Mouse (Mus musculus): ENCODE results near the gene Psma4. TPM values are rescaled to one million over a fixed set of nuclear protein-coding genes. Genes with fewer than 3 reads are reported as not detected.

Gene Psma4
- polyA plus RNA-seq, 1 experiment from 2014 or later, result 257 TPM

- Histone ChIP-seq H3K9me3 (ENCODE audit: control insufficient read depth) (no peaks in the 10 kb centered on the region), H3K4me2 (replicated peaks; ENCODE audit: low read depth) (no peak overlapping the region), H3K27ac (ENCODE audit: low read depth, low read length) (no peak overlapping the region), H3K9ac (ENCODE audit: low read depth, low read length) (no peak overlapping the region), H3K4me1 (replicated peaks; ENCODE audit: control insufficient read depth, insufficient read depth, low read length) (peaks cover 3% of the 10 kb centered on the region; the same call in 1 of the 2 replicates), H3K27me3 (replicated peaks; ENCODE audit: control insufficient read depth, insufficient read depth, low read length) (no peaks in the 10 kb centered on the region), H3K4me3 (ENCODE audit: low read depth, low read length) (no peak overlapping the region), H3K36me3 (ENCODE audit: control insufficient read depth, insufficient read depth) (no peaks in the 10 kb centered on the region)
- TF ChIP-seq CTCF (IDR thresholded peaks at IDR 0.05; ENCODE audit: low read depth), result no peak
- 75% methylated on average over 5 of the region's 5 CpGs for WGBS
- no peak for ATAC-seq
Observed at GRCm38 (mm10) chr9:54918781-54919180, 31.8 kb upstream of the Psma4 start.

DNA sequence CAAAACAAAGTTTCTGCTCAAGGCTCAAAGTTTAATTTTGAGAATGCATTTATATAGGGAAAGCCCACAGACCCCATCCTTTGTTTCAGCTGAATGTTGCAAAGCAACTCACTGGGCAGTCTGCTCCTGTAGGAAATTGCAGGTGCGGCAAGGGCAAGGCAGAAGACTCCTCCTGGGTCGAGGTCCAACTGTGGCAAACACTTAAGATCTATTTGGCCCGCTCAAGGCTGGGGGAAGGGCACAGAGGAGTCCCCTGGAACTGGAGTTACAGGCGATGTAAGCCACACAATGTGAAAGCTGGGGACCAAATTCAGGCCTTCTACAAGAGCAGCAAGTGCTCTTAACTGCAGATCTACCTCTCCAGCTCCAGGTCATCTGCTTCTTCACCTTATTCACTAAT lies 30.6 kb upstream of the Psma4 start:
- 38% methylated on average over 4 of the region's 4 CpGs for WGBS
- Histone ChIP-seq H3K4me3 (ENCODE audit: low read depth, low read length) (no peak overlapping the region), H3K9ac (ENCODE audit: low read depth, low read length) (no peak overlapping the region), H3K27me3 (replicated peaks; ENCODE audit: control insufficient read depth, insufficient read depth, low read length) (no peaks in the 10 kb centered on the region), H3K27ac (ENCODE audit: low read depth, low read length) (no peak overlapping the region), H3K36me3 (ENCODE audit: control insufficient read depth, insufficient read depth) (no peaks in the 10 kb centered on the region), H3K9me3 (ENCODE audit: control insufficient read depth) (no peaks in the 10 kb centered on the region), H3K4me1 (replicated peaks; ENCODE audit: control insufficient read depth, insufficient read depth, low read length) (peaks cover 3% of the 10 kb centered on the region; the same call in 1 of the 2 replicates), H3K4me2 (replicated peaks; ENCODE audit: low read depth) (no peak overlapping the region)
- ATAC-seq, result no peak
- TF ChIP-seq CTCF (IDR thresholded peaks at IDR 0.05; ENCODE audit: low read depth), result no peak

- Histone ChIP-seq H3K9me3 (ENCODE audit: control insufficient read depth) (no peaks in the 10 kb centered on the region), H3K4me2 (replicated peaks; ENCODE audit: low read depth) (no peak overlapping the region), H3K27ac (ENCODE audit: low read depth, low read length) (no peak overlapping the region), H3K27me3 (replicated peaks; ENCODE audit: control insufficient read depth, insufficient read depth, low read length) (no peaks in the 10 kb centered on the region), H3K4me1 (replicated peaks; ENCODE audit: control insufficient read depth, insufficient read depth, low read length) (0 out of 2 replicates have a peak, but pooled peaks cover 4% of the 10 kb centered on the region), H3K36me3 (ENCODE audit: control insufficient read depth, insufficient read depth) (no peaks in the 10 kb centered on the region), H3K9ac (ENCODE audit: low read depth, low read length) (no peak overlapping the region), H3K4me3 (ENCODE audit: low read depth, low read length) (no peak overlapping the region)
- no peak for ATAC-seq
- TF ChIP-seq CTCF (IDR thresholded peaks at IDR 0.05; ENCODE audit: low read depth), result no peak
- WGBS, result 90% methylated on average over 1 of the region's 1 CpGs
Observed at GRCm38 (mm10) chr9:54930741-54931140, 19.8 kb upstream of the Psma4 start.

GRCm38 (mm10) chr9:54931765-54932164 lies 18.8 kb upstream of the Psma4 start:
- 0 out of 2 replicates have a peak, but pooled peaks cover 4% of the 10 kb centered on the region for H3K4me1 ChIP-seq (replicated peaks; ENCODE audit: control insufficient read depth, insufficient read depth, low read length)
- H3K4me3 ChIP-seq (ENCODE audit: low read depth, low read length), result no peak overlapping the region
- peak; percentile 58 for TF ChIP-seq CTCF (IDR thresholded peaks at IDR 0.05; ENCODE audit: low read depth)
- 23% methylated on average over 1 of the region's 1 CpGs for WGBS
- H3K9ac ChIP-seq (ENCODE audit: low read depth, low read length), result no peak overlapping the region
- ATAC-seq, result no peak
- H3K27me3 ChIP-seq (replicated peaks; ENCODE audit: control insufficient read depth, insufficient read depth, low read length), result no peaks in the 10 kb centered on the region
- H3K36me3 ChIP-seq (ENCODE audit: control insufficient read depth, insufficient read depth), result no peaks in the 10 kb centered on the region
- no peaks in the 10 kb centered on the region for H3K9me3 ChIP-seq (ENCODE audit: control insufficient read depth)
- H3K4me2 ChIP-seq (replicated peaks; ENCODE audit: low read depth), result no peak overlapping the region
- H3K27ac ChIP-seq (ENCODE audit: low read depth, low read length), result no peak overlapping the region

DNA sequence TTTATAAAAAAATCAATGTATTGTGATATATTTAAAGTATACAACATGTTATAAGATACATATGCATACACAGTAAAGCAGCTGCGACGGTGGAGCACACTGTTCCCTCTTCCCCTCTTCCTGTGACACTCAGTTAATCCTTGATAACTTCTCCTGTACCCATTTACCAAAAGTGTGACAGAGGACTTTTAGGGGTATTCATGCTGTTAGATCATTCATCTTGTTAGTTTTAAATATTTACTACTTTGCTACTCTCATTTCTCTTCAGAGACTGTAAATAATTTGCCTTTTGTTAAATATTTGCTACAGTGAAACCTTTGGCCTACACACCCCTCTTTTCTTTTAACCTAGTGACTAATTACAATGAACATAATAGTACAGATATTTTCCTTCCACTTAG lies 18.2 kb upstream of the Psma4 start:
- Histone ChIP-seq H3K9ac (ENCODE audit: low read depth, low read length) (no peak overlapping the region), H3K9me3 (ENCODE audit: control insufficient read depth) (no peaks in the 10 kb centered on the region), H3K27me3 (replicated peaks; ENCODE audit: control insufficient read depth, insufficient read depth, low read length) (no peaks in the 10 kb centered on the region), H3K4me1 (replicated peaks; ENCODE audit: control insufficient read depth, insufficient read depth, low read length) (0 out of 2 replicates have a peak, but pooled peaks cover 4% of the 10 kb centered on the region), H3K27ac (ENCODE audit: low read depth, low read length) (no peak overlapping the region), H3K4me2 (replicated peaks; ENCODE audit: low read depth) (no peak overlapping the region), H3K4me3 (ENCODE audit: low read depth, low read length) (no peak overlapping the region), H3K36me3 (ENCODE audit: control insufficient read depth, insufficient read depth) (no peaks in the 10 kb centered on the region)
- 52% methylated on average over 2 of the region's 2 CpGs for WGBS
- TF ChIP-seq CTCF (IDR thresholded peaks at IDR 0.05; ENCODE audit: low read depth), result no peak
- no peak for ATAC-seq

DNA sequence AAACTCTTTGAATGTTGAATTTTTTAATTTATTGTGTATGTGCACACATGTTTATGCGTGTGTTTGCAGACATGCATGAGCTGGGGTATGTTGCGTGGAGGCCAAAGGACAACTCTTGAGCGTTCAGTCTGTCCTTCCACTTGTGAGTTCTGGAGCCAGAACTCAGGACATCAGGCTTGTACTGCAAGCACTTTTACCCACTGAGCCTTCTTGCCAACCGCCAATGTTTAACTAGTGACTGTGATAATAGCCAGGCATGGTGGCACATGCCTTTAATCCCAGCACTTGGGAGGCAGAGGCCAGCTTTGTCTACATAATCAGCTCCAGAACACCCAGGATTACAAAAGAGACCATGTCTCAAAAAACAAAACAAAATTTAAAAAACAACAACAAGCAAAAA lies 8.5 kb upstream of the Psma4 start:
- H3K4me2 ChIP-seq (replicated peaks; ENCODE audit: low read depth), result no peak overlapping the region
- no peak overlapping the region for H3K9ac ChIP-seq (ENCODE audit: low read depth, low read length)
- no peak overlapping the region for H3K27ac ChIP-seq (ENCODE audit: low read depth, low read length)
- WGBS, result 84% methylated on average over 4 of the region's 4 CpGs
- ATAC-seq, result no peak
- H3K4me1 ChIP-seq (replicated peaks; ENCODE audit: control insufficient read depth, insufficient read depth, low read length), result no peaks in the 10 kb centered on the region
- H3K36me3 ChIP-seq (ENCODE audit: control insufficient read depth, insufficient read depth), result no peaks in the 10 kb centered on the region
- no peaks in the 10 kb centered on the region for H3K9me3 ChIP-seq (ENCODE audit: control insufficient read depth)
- H3K27me3 ChIP-seq (replicated peaks; ENCODE audit: control insufficient read depth, insufficient read depth, low read length), result no peaks in the 10 kb centered on the region
- no peak overlapping the region for H3K4me3 ChIP-seq (ENCODE audit: low read depth, low read length)
- TF ChIP-seq CTCF (IDR thresholded peaks at IDR 0.05; ENCODE audit: low read depth), result no peak

DNA sequence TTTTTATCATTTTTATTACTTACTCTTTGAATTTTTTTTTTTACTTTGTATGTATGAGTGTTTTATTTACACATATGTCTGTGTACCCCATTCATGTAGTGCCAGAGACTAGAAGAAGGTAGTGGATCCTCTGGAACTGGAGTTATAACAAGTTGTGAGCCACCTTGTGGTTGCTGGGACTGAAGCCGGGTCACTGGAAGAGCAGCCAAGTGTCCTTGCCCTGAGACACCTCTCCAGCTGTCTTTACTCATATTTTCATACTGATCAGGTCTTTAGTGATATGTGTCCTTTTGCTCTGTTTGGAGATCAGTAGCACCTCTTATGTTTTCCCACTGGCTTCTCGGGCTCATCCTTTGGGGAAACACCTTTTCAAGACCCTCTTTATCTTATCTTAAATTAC lies 6.1 kb upstream of the Psma4 start:
- Histone ChIP-seq H3K36me3 (ENCODE audit: control insufficient read depth, insufficient read depth) (no peaks in the 10 kb centered on the region), H3K4me1 (replicated peaks; ENCODE audit: control insufficient read depth, insufficient read depth, low read length) (no peaks in the 10 kb centered on the region), H3K4me2 (replicated peaks; ENCODE audit: low read depth) (no peak overlapping the region), H3K9me3 (ENCODE audit: control insufficient read depth) (no peaks in the 10 kb centered on the region), H3K9ac (ENCODE audit: low read depth, low read length) (no peak overlapping the region), H3K4me3 (ENCODE audit: low read depth, low read length) (no peak overlapping the region), H3K27me3 (replicated peaks; ENCODE audit: control insufficient read depth, insufficient read depth, low read length) (no peaks in the 10 kb centered on the region), H3K27ac (ENCODE audit: low read depth, low read length) (no peak overlapping the region)
- 65% methylated on average over 2 of the region's 2 CpGs for WGBS
- ATAC-seq, result no peak
- peak; percentile 39; the same call in 1 of the 2 replicates for TF ChIP-seq CTCF (IDR thresholded peaks at IDR 0.05; ENCODE audit: low read depth)

Data from intestine, postnatal 0 days (tissue).